Mouse (Mus musculus) ovary, postnatal 14 days (tissue): ENCODE measurements around the gene Casc1.

Experiments used
- DNase-seq: peaks from one replicate; pipeline ENCODE4 v3.0.0; 2022; ENCODE audit warnings: low spot score

Casc1 gene

GRCm38 (mm10) chr6:145210816-145211338 is at the start of gene Casc1, which contains the start of gene Etfrf1:
Gene Casc1, minus strand, starts transcription at chr6:145211005.
Gene Etfrf1, plus strand, starts transcription at chr6:145211134.
- peak; percentile 91 for DNase-seq

GRCm38 (mm10) chr6:145256701-145257073 is 45.9 kb upstream of the Casc1 start:
- no peak for DNase-seq

- no peak for DNase-seq
Observed at GRCm38 (mm10) chr6:145255952-145256700, 45.3 kb upstream of the Casc1 start.

- DNase-seq: no peak
Observed at GRCm38 (mm10) chr6:145250820-145251219, 40.0 kb upstream of the Casc1 start.

GRCm38 (mm10) chr6:145250185-145250791 is 39.5 kb upstream of the Casc1 start, which contains the start of gene Kras:
Gene Kras, minus strand, starts transcription at chr6:145250239.
- peak; percentile 85 for DNase-seq

GRCm38 (mm10) chr6:145249291-145250184 is 38.7 kb upstream of the Casc1 start:
- DNase-seq: peak; percentile 12

- DNase-seq: no peak
Observed at GRCm38 (mm10) chr6:145247886-145248285, 37.1 kb upstream of the Casc1 start.

GRCm38 (mm10) chr6:145246841-145247240 is 36.0 kb upstream of the Casc1 start:
- no peak for DNase-seq

GRCm38 (mm10) chr6:145242521-145242920 is 31.7 kb upstream of the Casc1 start:
- DNase-seq: no peak

- no peak for DNase-seq
Observed at GRCm38 (mm10) chr6:145240285-145240684, 29.5 kb upstream of the Casc1 start.

GRCm38 (mm10) chr6:145237148-145237547 is 26.3 kb upstream of the Casc1 start:
- DNase-seq: no peak

- no peak for DNase-seq
Observed at GRCm38 (mm10) chr6:145235367-145235766, 24.6 kb upstream of the Casc1 start.

- DNase-seq: no peak
Observed at GRCm38 (mm10) chr6:145234391-145234790, 23.6 kb upstream of the Casc1 start.

- no peak for DNase-seq
Observed at GRCm38 (mm10) chr6:145226296-145226695, 15.5 kb upstream of the Casc1 start.

GRCm38 (mm10) chr6:145224246-145224645 is 13.4 kb upstream of the Casc1 start:
- DNase-seq: no peak

GRCm38 (mm10) chr6:145215826-145216225 is 5.0 kb upstream of the Casc1 start:
- no peak for DNase-seq

GRCm38 (mm10) chr6:145213916-145214315 is 3.1 kb upstream of the Casc1 start:
- DNase-seq: no peak

GRCm38 (mm10) chr6:145211376-145212305 is 836 bp upstream of the Casc1 start:
- no peak for DNase-seq

- DNase-seq: no peak
Observed at GRCm38 (mm10) chr6:145210056-145210680, 637 bp downstream of the Casc1 start.

GRCm38 (mm10) chr6:145205142-145205541 is 5.7 kb downstream of the Casc1 start:
- no peak for DNase-seq

GRCm38 (mm10) chr6:145204440-145204839 is 6.4 kb downstream of the Casc1 start:
- no peak for DNase-seq
